Mouse (Mus musculus): ENCODE data around the gene Ppip5k1. TPM values are rescaled to one million over a fixed set of nuclear protein-coding genes. Genes with fewer than 3 reads are reported as not detected.

Gene Ppip5k1
- polyA plus RNA-seq, 1 experiment from 2014 or later: 22.4 TPM

GRCm38 (mm10) chr2:121359461-121359860 lies 4.3 kb upstream of the Ppip5k1 start:
- WGBS: 43% methylated on average over 4 of the region's 4 CpGs
- Histone ChIP-seq H3K4me3 (replicated peaks; ENCODE audit: low read length) (no peak overlapping the region), H3K9ac (replicated peaks; ENCODE audit: low read depth, low read length) (no peak overlapping the region)

GRCm38 (mm10) chr2:121358381-121358780 lies 3.2 kb upstream of the Ppip5k1 start:
- peaks cover 13% of the 10 kb centered on the region for H3K27me3 ChIP-seq (replicated peaks; ENCODE audit: control insufficient read depth, insufficient read depth, low read length)
- peaks cover 14% of the 10 kb centered on the region for H3K4me1 ChIP-seq (replicated peaks; ENCODE audit: control insufficient read depth, insufficient read depth, low read length)
- no peaks in the 10 kb centered on the region for H3K9me3 ChIP-seq (ENCODE audit: control insufficient read depth, low read length)
- no peaks in the 10 kb centered on the region for H3K36me3 ChIP-seq (ENCODE audit: control insufficient read depth, insufficient read depth)
- H3K4me3 ChIP-seq (replicated peaks; ENCODE audit: low read length): peak overlapping the region; percentile 53
- peak overlapping the region; percentile 62 for H3K4me2 ChIP-seq (ENCODE audit: low read length)
- peak overlapping the region; percentile 62 for H3K9ac ChIP-seq (replicated peaks; ENCODE audit: low read depth, low read length)
- WGBS: 0% methylated on average over 16 of the region's 16 CpGs
- H3K27ac ChIP-seq (ENCODE audit: low read length): no peak overlapping the region
- ATAC-seq: peak; percentile 67

More at GRCm38 (mm10) chr2:121359461-121359860, 4.3 kb upstream of the Ppip5k1 start:
- Histone ChIP-seq H3K4me1 (replicated peaks; ENCODE audit: control insufficient read depth, insufficient read depth, low read length) (peaks cover 9% of the 10 kb centered on the region), H3K27me3 (replicated peaks; ENCODE audit: control insufficient read depth, insufficient read depth, low read length) (peaks cover 13% of the 10 kb centered on the region), H3K36me3 (ENCODE audit: control insufficient read depth, insufficient read depth) (no peaks in the 10 kb centered on the region), H3K27ac (ENCODE audit: low read length) (no peak overlapping the region), H3K9me3 (ENCODE audit: control insufficient read depth, low read length) (no peaks in the 10 kb centered on the region), H3K4me2 (ENCODE audit: low read length) (peak overlapping the region; percentile 62; the same call in 1 of the 2 replicates)
- no peak for ATAC-seq

GRCm38 (mm10) chr2:121357961-121358360 lies 2.8 kb upstream of the Ppip5k1 start:
- Histone ChIP-seq H3K27ac (ENCODE audit: low read length) (no peak overlapping the region), H3K9ac (replicated peaks; ENCODE audit: low read depth, low read length) (peak overlapping the region; percentile 62), H3K36me3 (ENCODE audit: control insufficient read depth, insufficient read depth) (no peaks in the 10 kb centered on the region), H3K4me3 (replicated peaks; ENCODE audit: low read length) (peak overlapping the region; percentile 53), H3K4me1 (replicated peaks; ENCODE audit: control insufficient read depth, insufficient read depth, low read length) (peaks cover 14% of the 10 kb centered on the region), H3K4me2 (ENCODE audit: low read length) (peak overlapping the region; percentile 62), H3K27me3 (replicated peaks; ENCODE audit: control insufficient read depth, insufficient read depth, low read length) (peaks cover 13% of the 10 kb centered on the region), H3K9me3 (ENCODE audit: control insufficient read depth, low read length) (no peaks in the 10 kb centered on the region)
- WGBS: 5% methylated on average over 4 of the region's 4 CpGs
- no peak for ATAC-seq

- Histone ChIP-seq H3K36me3 (ENCODE audit: control insufficient read depth, insufficient read depth) (no peaks in the 10 kb centered on the region), H3K27me3 (replicated peaks; ENCODE audit: control insufficient read depth, insufficient read depth, low read length) (peaks cover 13% of the 10 kb centered on the region), H3K4me1 (replicated peaks; ENCODE audit: control insufficient read depth, insufficient read depth, low read length) (peaks cover 14% of the 10 kb centered on the region), H3K27ac (ENCODE audit: low read length) (no peak within 1 kb of the TSS), H3K9ac (replicated peaks; ENCODE audit: low read depth, low read length) (peak within 1 kb of the TSS; percentile 62), H3K4me2 (ENCODE audit: low read length) (peak within 1 kb of the TSS; percentile 62), H3K9me3 (ENCODE audit: control insufficient read depth, low read length) (no peaks in the 10 kb centered on the region), H3K4me3 (replicated peaks; ENCODE audit: low read length) (peak within 1 kb of the TSS; percentile 53)
- 47% methylated on average over 5 of the region's 5 CpGs for WGBS
- ATAC-seq: no peak
These were observed 2.3 kb upstream of the Ppip5k1 start, which contains the start of gene Ckmt1 for GRCm38 (mm10) chr2:121357494-121357893. Gene Ckmt1 (plus strand): TSS chr2:121357714.

GRCm38 (mm10) chr2:121354378-121354777 lies 818 bp downstream of the Ppip5k1 start:
- H3K36me3 ChIP-seq (ENCODE audit: control insufficient read depth, insufficient read depth): no peaks in the 10 kb centered on the region
- H3K27me3 ChIP-seq (replicated peaks; ENCODE audit: control insufficient read depth, insufficient read depth, low read length): peaks cover 11% of the 10 kb centered on the region
- H3K4me3 ChIP-seq (replicated peaks; ENCODE audit: low read length): peak overlapping the region; percentile 85
- H3K4me2 ChIP-seq (ENCODE audit: low read length): peak overlapping the region; percentile 89
- H3K27ac ChIP-seq (ENCODE audit: low read length): no peak overlapping the region
- no peak for ATAC-seq
- peak overlapping the region; percentile 80 for H3K9ac ChIP-seq (replicated peaks; ENCODE audit: low read depth, low read length)
- H3K4me1 ChIP-seq (replicated peaks; ENCODE audit: control insufficient read depth, insufficient read depth, low read length): peaks cover 14% of the 10 kb centered on the region
- WGBS: 3% methylated on average over 6 of the region's 6 CpGs
- no peaks in the 10 kb centered on the region for H3K9me3 ChIP-seq (ENCODE audit: control insufficient read depth, low read length)

GRCm38 (mm10) chr2:121353156-121353555 lies 2.0 kb downstream of the Ppip5k1 start:
- ATAC-seq: no peak
- Histone ChIP-seq H3K9ac (replicated peaks; ENCODE audit: low read depth, low read length) (no peak overlapping the region), H3K27ac (ENCODE audit: low read length) (no peak overlapping the region), H3K27me3 (replicated peaks; ENCODE audit: control insufficient read depth, insufficient read depth, low read length) (peaks cover 9% of the 10 kb centered on the region), H3K4me3 (replicated peaks; ENCODE audit: low read length) (no peak overlapping the region), H3K9me3 (ENCODE audit: control insufficient read depth, low read length) (no peaks in the 10 kb centered on the region), H3K36me3 (ENCODE audit: control insufficient read depth, insufficient read depth) (no peaks in the 10 kb centered on the region), H3K4me2 (ENCODE audit: low read length) (no peak overlapping the region), H3K4me1 (replicated peaks; ENCODE audit: control insufficient read depth, insufficient read depth, low read length) (peaks cover 7% of the 10 kb centered on the region)
- 77% methylated on average over 8 of the region's 8 CpGs for WGBS

GRCm38 (mm10) chr2:121339057-121339456 lies 16.1 kb downstream of the Ppip5k1 start:
- H3K27ac ChIP-seq (ENCODE audit: low read length): no peak overlapping the region
- H3K9ac ChIP-seq (replicated peaks; ENCODE audit: low read depth, low read length): no peak overlapping the region
- peaks cover 2% of the 10 kb centered on the region; the same call in 1 of the 2 replicates for H3K36me3 ChIP-seq (ENCODE audit: control insufficient read depth, insufficient read depth)
- no peak overlapping the region for H3K4me2 ChIP-seq (ENCODE audit: low read length)
- H3K4me3 ChIP-seq (replicated peaks; ENCODE audit: low read length): no peak overlapping the region
- ATAC-seq: no peak
- no peaks in the 10 kb centered on the region for H3K27me3 ChIP-seq (replicated peaks; ENCODE audit: control insufficient read depth, insufficient read depth, low read length)
- no peaks in the 10 kb centered on the region for H3K4me1 ChIP-seq (replicated peaks; ENCODE audit: control insufficient read depth, insufficient read depth, low read length)
- no peaks in the 10 kb centered on the region for H3K9me3 ChIP-seq (ENCODE audit: control insufficient read depth, low read length)

GRCm38 (mm10) chr2:121329492-121329891 lies 25.7 kb downstream of the Ppip5k1 start:
- Histone ChIP-seq H3K36me3 (ENCODE audit: control insufficient read depth, insufficient read depth) (no peaks in the 10 kb centered on the region), H3K4me2 (ENCODE audit: low read length) (no peak overlapping the region), H3K4me1 (replicated peaks; ENCODE audit: control insufficient read depth, insufficient read depth, low read length) (no peaks in the 10 kb centered on the region), H3K27me3 (replicated peaks; ENCODE audit: control insufficient read depth, insufficient read depth, low read length) (no peaks in the 10 kb centered on the region), H3K27ac (ENCODE audit: low read length) (no peak overlapping the region), H3K4me3 (replicated peaks; ENCODE audit: low read length) (no peak overlapping the region), H3K9ac (replicated peaks; ENCODE audit: low read depth, low read length) (no peak overlapping the region), H3K9me3 (ENCODE audit: control insufficient read depth, low read length) (no peaks in the 10 kb centered on the region)
- no peak for ATAC-seq
- 93% methylated on average over 2 of the region's 2 CpGs for WGBS

- Histone ChIP-seq H3K27me3 (replicated peaks; ENCODE audit: control insufficient read depth, insufficient read depth, low read length) (no peaks in the 10 kb centered on the region), H3K27ac (ENCODE audit: low read length) (no peak overlapping the region), H3K4me1 (replicated peaks; ENCODE audit: control insufficient read depth, insufficient read depth, low read length) (no peaks in the 10 kb centered on the region), H3K4me3 (replicated peaks; ENCODE audit: low read length) (no peak overlapping the region), H3K4me2 (ENCODE audit: low read length) (no peak overlapping the region), H3K36me3 (ENCODE audit: control insufficient read depth, insufficient read depth) (no peaks in the 10 kb centered on the region), H3K9me3 (ENCODE audit: control insufficient read depth, low read length) (no peaks in the 10 kb centered on the region), H3K9ac (replicated peaks; ENCODE audit: low read depth, low read length) (no peak overlapping the region)
- WGBS: 84% methylated on average over 10 of the region's 10 CpGs
- no peak for ATAC-seq
These were observed 31.3 kb downstream of the Ppip5k1 start for GRCm38 (mm10) chr2:121323693-121324470.

All from forebrain, embryonic 16.5 days (tissue).